In the genomic region with DNA sequence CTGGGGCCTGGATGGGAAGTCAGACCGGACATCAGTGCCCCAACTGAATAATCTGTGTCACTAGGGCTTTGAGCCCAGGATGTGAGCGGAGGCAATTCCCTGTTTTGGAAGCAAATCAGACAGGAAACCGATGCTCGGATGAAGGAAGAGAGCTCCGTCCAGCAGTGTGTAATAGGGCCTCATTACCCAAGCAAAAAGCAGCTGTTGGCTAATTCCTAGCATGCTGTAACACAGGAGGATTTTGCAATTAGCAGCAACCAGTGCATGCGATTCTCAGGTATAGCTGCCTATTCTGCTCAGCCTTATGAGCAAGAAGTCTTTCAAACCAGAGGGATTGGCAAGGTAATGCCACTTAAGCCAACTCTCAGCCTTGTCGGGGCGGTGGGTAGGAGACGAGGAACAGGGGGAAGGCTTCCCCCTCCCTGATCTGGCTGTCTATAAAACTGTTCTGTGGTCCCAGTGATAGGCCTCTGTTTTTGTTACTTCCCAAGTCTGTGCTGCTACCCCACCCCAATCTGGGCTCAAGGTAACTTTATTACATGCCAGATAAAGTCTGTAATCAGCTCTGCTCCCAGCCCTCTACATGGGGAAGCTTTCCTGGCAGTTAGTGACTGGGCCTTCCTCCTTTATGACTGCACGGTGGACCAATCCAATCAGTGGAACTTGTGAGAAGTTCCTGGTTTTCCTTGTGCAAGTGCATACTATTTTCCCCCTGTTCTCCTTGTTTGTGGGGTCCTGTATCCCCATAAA, we compare ENCODE assay signal across 8 mouse cellular contexts. TPM values are rescaled to one million over a fixed set of nuclear protein-coding genes. Genes with fewer than 3 reads are reported as not detected.
A peak's percentile ranks its signal among the peaks of the same experiment; 100 is the strongest.
DNase-seq lines count a peak whose midpoint lies in the region; ATAC-seq lines count a peak whose summit lies in the region.

No protein-coding gene starts in this region.

- DNase-seq in 3T3-L1 (ENCODE audit: low read depth, low spot score): peak; percentile 61
- peak; percentile 49 for DNase-seq in adrenal gland, adult 8-10 months
- DNase-seq in left cerebral cortex, postnatal 14 days (ENCODE audit: low spot score in 2 of 2): no peak
- DNase-seq in midbrain, embryonic 11.5 days (ENCODE audit: low spot score, missing footprints): no peak

- H3K27ac ChIP-seq in heart, embryonic 12.5 days (ENCODE audit: poor library complexity, severe bottlenecking): peak overlapping the region; percentile 98
- no peak overlapping the region for H3K27ac ChIP-seq in limb, embryonic 12.5 days
- H3K27ac ChIP-seq in neural tube, embryonic 13.5 days (replicated peaks): no peak overlapping the region
- no peak overlapping the region for H3K27ac ChIP-seq in midbrain, embryonic 11.5 days (ENCODE audit: low read depth, low read length)

- peak overlapping the region; percentile 91 for H3K4me2 ChIP-seq in heart, embryonic 12.5 days
- peak overlapping the region; percentile 96 for H3K4me2 ChIP-seq in limb, embryonic 12.5 days
- peak overlapping the region; percentile 90; the same call in 1 of the 2 replicates for H3K4me2 ChIP-seq in neural tube, embryonic 13.5 days
- no peak overlapping the region for H3K4me2 ChIP-seq in midbrain, embryonic 11.5 days

- peak overlapping the region; percentile 95 for H3K9ac ChIP-seq in heart, embryonic 12.5 days
- no peak overlapping the region for H3K9ac ChIP-seq in limb, embryonic 12.5 days (replicated peaks)
- H3K9ac ChIP-seq in neural tube, embryonic 13.5 days: no peak overlapping the region
- no peak overlapping the region for H3K9ac ChIP-seq in midbrain, embryonic 11.5 days (ENCODE audit: low read length)

- no peaks in the 10 kb centered on the region for H3K27me3 ChIP-seq in heart, embryonic 12.5 days (replicated peaks)
- peaks cover 36% of the 10 kb centered on the region for H3K27me3 ChIP-seq in limb, embryonic 12.5 days
- peaks cover 62% of the 10 kb centered on the region for H3K27me3 ChIP-seq in neural tube, embryonic 13.5 days
- H3K27me3 ChIP-seq in midbrain, embryonic 11.5 days (ENCODE audit: control insufficient read depth, insufficient read depth, low read length): peaks cover 44% of the 10 kb centered on the region

- no peaks in the 10 kb centered on the region for H3K36me3 ChIP-seq in heart, embryonic 12.5 days
- H3K36me3 ChIP-seq in limb, embryonic 12.5 days: no peaks in the 10 kb centered on the region
- H3K36me3 ChIP-seq in neural tube, embryonic 13.5 days: no peaks in the 10 kb centered on the region
- no peaks in the 10 kb centered on the region for H3K36me3 ChIP-seq in midbrain, embryonic 11.5 days (ENCODE audit: control insufficient read depth, insufficient read depth, low read length)

- H3K9me3 ChIP-seq in heart, embryonic 12.5 days (replicated peaks): no peaks in the 10 kb centered on the region
- no peaks in the 10 kb centered on the region for H3K9me3 ChIP-seq in limb, embryonic 12.5 days
- H3K9me3 ChIP-seq in neural tube, embryonic 13.5 days: no peaks in the 10 kb centered on the region
- H3K9me3 ChIP-seq in midbrain, embryonic 11.5 days (ENCODE audit: control insufficient read depth, low read length): no peaks in the 10 kb centered on the region

- ATAC-seq in heart, embryonic 12.5 days (ENCODE audit: insufficient number of reproducible peaks, low FRiP score): no peak
- no peak for ATAC-seq in limb, embryonic 12.5 days (ENCODE audit: insufficient number of reproducible peaks, insufficient read depth, low FRiP score, low TSS enrichment, low read depth)
- ATAC-seq in neural tube, embryonic 13.5 days (ENCODE audit: low read depth): no peak
- ATAC-seq in erythroblast, adult 5-6 weeks (replicated peaks; ENCODE audit: low FRiP score, poor library complexity, severe bottlenecking): no peak
- no peak for ATAC-seq in midbrain, embryonic 11.5 days (ENCODE audit: low FRiP score)

- intact Hi-C loops in left cerebral cortex, postnatal 14 days (cut with DNase I): loop anchor here (2.0 to 10.0 kb wide), 6 partner anchors 60 to 544 kb away; a partner anchor contains a TSS

- H3K4me1 ChIP-seq in heart, embryonic 12.5 days (replicated peaks): peaks cover 58% of the 10 kb centered on the region
- peaks cover 39% of the 10 kb centered on the region for H3K4me1 ChIP-seq in limb, embryonic 12.5 days (replicated peaks)
- peaks cover 35% of the 10 kb centered on the region for H3K4me1 ChIP-seq in neural tube, embryonic 13.5 days (replicated peaks)
- peaks cover 5% of the 10 kb centered on the region; the same call in 1 of the 2 replicates for H3K4me1 ChIP-seq in midbrain, embryonic 11.5 days (ENCODE audit: control insufficient read depth, insufficient read depth, low read length)

- WGBS in heart, embryonic 12.5 days: 42% methylated on average over 10 of the region's 10 CpGs
- WGBS in limb, embryonic 12.5 days: 39% methylated on average over 10 of the region's 10 CpGs
- WGBS in neural tube, embryonic 13.5 days: 71% methylated on average over 10 of the region's 10 CpGs
- WGBS in midbrain, embryonic 11.5 days: 74% methylated on average over 10 of the region's 10 CpGs

- peak overlapping the region; percentile 84 for H3K4me3 ChIP-seq in heart, embryonic 12.5 days
- peak overlapping the region; percentile 66; the same call in 1 of the 2 replicates for H3K4me3 ChIP-seq in limb, embryonic 12.5 days (replicated peaks)
- H3K4me3 ChIP-seq in neural tube, embryonic 13.5 days: no peak overlapping the region
- H3K4me3 ChIP-seq in midbrain, embryonic 11.5 days (ENCODE audit: low read depth, low read length): no peak overlapping the region

RNA-seq across cellular contexts. Expression of a gene that starts 3.0 kb away (rescaled TPM):
- total RNA-seq in adrenal gland, adult 8-10 months (2022): 100 to 1,000 TPM; 305 to 438 (median 384) TPM
- 3.3 and 3.8 TPM in 2 replicates for polyA plus RNA-seq in heart, embryonic 12.5 days (2016; fragmentation: Nextera tagmentation; extraction: Ambion mirVana)
- polyA plus RNA-seq in limb, embryonic 12.5 days (2016; fragmentation: Nextera tagmentation; extraction: Ambion mirVana): 1.2 and 1.4 TPM in 2 replicates
- 0.54 and 0.62 TPM in 2 replicates for polyA plus RNA-seq in neural tube, embryonic 13.5 days (2015; fragmentation: Nextera tagmentation; extraction: Ambion mirVana)
- 11.7 and 12.7 TPM in 2 replicates for total RNA-seq in erythroblast, adult 5-6 weeks (2015; ENCODE audit: low replicate concordance)
- 4.0 and 4.3 TPM in 2 replicates for total RNA-seq in erythroblast, adult 5-6 weeks (2017; ENCODE audit: low replicate concordance)
- total RNA-seq in left cerebral cortex, postnatal 14 days (2021): 10 to 100 TPM; 24.7 to 34.7 TPM
- 0.52 and 0.57 TPM in 2 replicates for polyA plus RNA-seq in midbrain, embryonic 11.5 days (2014; fragmentation: Nextera tagmentation; extraction: Ambion mirVana)

Comparison
In these comparisons a context has a peak if more than half of its experiments do, and no peak if none do; other contexts are left out.
1. DNase-seq: peak in 3T3-L1 (single experiment) and adrenal gland, adult 8-10 months (single experiment); none in left cerebral cortex, postnatal 14 days (0 of 2) and midbrain, embryonic 11.5 days (single experiment).
2. H3K4me3 ChIP-seq: peak in heart, embryonic 12.5 days (single experiment) and limb, embryonic 12.5 days (single experiment); none in neural tube, embryonic 13.5 days (single experiment) and midbrain, embryonic 11.5 days (single experiment).